Mouse (Mus musculus) cerebellum, adult 11-12 months (tissue): ENCODE measurements around the gene Colgalt1.
A peak's percentile ranks its signal among the peaks of the same experiment; 100 is the strongest.

Experiments used
- DNase-seq: peaks from one replicate; pipeline ENCODE4 v3.0.0; 2022

Gene Colgalt1

DNA sequence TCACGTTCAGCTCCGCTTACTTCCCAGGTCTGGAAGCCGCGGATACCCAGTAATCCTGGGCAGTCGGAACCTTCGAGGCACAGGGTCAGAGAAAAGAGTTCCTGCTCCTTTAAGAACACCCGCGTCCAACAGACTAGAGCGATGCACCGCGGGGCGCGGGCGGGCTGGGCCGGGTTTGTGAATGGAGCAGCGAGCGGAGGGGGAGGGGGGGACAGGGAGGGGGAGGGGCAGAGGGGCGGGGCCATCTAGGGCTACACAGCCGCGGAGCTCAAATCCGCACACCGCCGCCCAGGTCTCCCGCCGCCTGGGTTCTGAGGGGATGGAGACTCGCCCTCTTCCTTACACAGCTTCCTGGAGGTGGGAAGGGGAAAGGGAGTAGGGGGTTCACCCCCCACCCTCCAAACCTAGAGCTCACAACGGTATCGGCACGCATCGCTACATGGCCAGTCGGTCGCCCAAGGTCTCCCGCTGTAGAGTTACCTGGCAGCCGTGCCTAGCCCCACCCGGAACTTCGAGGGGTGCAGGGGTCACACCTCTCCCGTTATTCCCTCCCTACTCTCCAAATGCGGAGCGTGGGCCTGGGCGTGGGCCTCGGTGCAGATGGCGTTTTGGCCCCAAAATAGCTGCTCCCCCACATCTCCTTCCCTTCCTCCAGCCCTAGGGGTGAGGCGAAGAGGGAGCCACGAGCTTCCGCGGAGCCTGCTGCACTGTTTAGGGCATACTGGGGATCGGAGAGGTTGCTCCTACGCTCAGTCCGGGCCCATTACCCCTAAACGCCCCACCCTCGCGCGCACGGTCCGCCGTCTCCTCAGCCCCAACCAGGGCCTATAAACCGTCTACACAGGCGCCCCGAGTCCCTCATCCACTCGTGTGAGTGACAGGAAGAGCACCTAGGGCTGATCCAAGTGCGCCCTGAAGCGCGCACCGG lies 60.1 kb downstream of the Colgalt1 start:
- peak; percentile 86 for DNase-seq

DNA sequence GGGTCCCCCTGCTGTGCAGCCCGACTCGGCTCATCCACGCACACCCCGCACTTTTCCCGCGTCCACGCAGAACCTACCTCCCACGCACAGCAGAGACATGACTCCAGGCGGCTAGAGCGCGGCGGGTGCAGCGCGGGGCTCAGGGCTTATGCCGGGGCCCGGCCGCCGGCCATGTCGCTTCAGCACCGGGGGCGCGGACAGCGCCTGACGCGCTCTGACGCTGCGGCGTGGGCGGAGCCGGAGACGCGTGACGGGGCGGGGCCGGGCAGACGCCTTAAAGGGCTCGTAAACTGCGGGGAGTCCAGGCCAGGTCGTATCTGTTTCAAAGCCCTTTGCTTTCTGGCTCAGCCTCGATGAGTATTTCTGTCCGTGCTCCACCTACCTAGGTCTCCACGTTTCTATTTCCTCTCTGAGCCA lies 60.8 kb downstream of the Colgalt1 start, which contains the start of gene Unc13a:
Gene Unc13a, minus strand, starts transcription at position 209 of the 417 bp plus-strand sequence.
- DNase-seq, result peak; percentile 94

GRCm38 (mm10) chr8:71672168-71672735 lies 61.5 kb downstream of the Colgalt1 start:
- DNase-seq, result peak; percentile 45

GRCm38 (mm10) chr8:71674071-71674470 lies 63.3 kb downstream of the Colgalt1 start:
- DNase-seq, result no peak
